Comparison of ENCODE assay signal across 8 mouse cellular contexts in the genomic region with DNA sequence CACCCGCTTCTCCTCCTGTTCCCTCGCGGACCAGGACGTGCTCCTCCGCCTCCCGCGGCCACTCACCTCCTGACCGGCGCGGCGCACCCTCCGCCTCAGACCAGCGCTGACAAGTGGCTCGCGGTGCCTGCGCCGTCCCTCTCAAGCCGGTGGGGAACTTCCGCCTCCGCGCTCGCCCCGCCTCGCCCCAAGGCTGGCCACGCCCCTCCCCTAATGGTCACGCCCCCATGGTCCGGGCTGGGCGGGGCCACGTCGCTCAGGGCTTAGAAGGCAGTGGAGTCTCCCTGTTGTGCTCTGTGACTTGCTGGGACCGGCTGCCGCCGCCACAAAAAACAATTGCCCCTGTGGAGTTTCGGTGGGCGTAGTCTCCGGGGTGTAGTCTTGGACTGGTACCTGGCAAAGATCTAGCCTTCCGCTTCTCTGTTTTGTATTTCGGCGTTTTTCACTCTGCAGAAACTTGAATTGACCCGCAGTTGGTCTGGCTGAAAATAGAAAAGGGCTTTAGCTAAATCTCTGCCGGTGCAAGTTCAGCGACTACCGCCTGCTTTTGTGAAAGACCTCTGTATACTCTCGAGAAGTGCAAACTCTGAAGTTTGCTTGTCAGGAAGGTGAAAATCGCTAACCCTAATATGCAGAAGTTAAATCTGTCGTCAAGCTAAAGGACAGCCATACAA. TPM values are rescaled to one million over a fixed set of nuclear protein-coding genes. Genes with fewer than 3 reads are reported as not detected.
DNase-seq lines count a peak whose midpoint lies in the region; ATAC-seq and TF ChIP-seq lines count a peak whose summit lies in the region.

Pdlim5 (minus strand) TSS at position 177 of the 674 bp plus-strand sequence.

- intact Hi-C loops in heart, postnatal 14 days (cut with DNase I) = loop anchor here (1.0 to 2.0 kb wide), 2 partner anchors 45 to 101 kb away; no protein-coding TSS in a partner anchor

- peak; percentile 78 for ATAC-seq in cerebellum, adult (ENCODE audit: insufficient number of reproducible peaks, low FRiP score, low TSS enrichment)
- peak; percentile 99 for ATAC-seq in forebrain, embryonic 14.5 days
- peak; percentile 88 for ATAC-seq in neutrophil, adult 5-6 weeks (ENCODE audit: extremely low read depth, insufficient number of reproducible peaks, low FRiP score, poor library complexity, severe bottlenecking)

- H3K4me2 ChIP-seq in forebrain, embryonic 14.5 days (ENCODE audit: low read length) = peak within 1 kb of the TSS; percentile 88

- H3K4me1 ChIP-seq in ES-Bruce4 (ENCODE audit: control insufficient read depth, insufficient read depth, low read length) = no peaks in the 10 kb centered on the region
- peaks cover 3% of the 10 kb centered on the region; the same call in 1 of the 2 replicates for H3K4me1 ChIP-seq in forebrain, embryonic 14.5 days (ENCODE audit: control insufficient read depth, insufficient read depth, low read length)
- H3K4me1 ChIP-seq in lung, adult 2 months (ENCODE audit: control insufficient read depth, insufficient read depth, low read length) = no peaks in the 10 kb centered on the region

- H3K27ac ChIP-seq in ES-Bruce4 (ENCODE audit: insufficient read depth, low read length) = peak within 1 kb of the TSS; percentile 86
- no peak within 1 kb of the TSS for H3K27ac ChIP-seq in forebrain, embryonic 14.5 days (ENCODE audit: low read depth, low read length)

- DNase-seq in forebrain, embryonic 14.5 days (ENCODE audit: low spot score) = peak; percentile 88
- DNase-seq in heart, postnatal 14 days = peak; percentile 99
- peak; percentile 75 to 87 for DNase-seq in layer of hippocampus, adult 18-20 months (ENCODE audit: low spot score in 2 of 2)
- DNase-seq in lung, adult 2 months = peak; percentile 97
- DNase-seq in thymus, adult 18-20 months = peak; percentile 88 to 89

- peak within 1 kb of the TSS; percentile 89 for H3K4me3 ChIP-seq in ES-Bruce4 (ENCODE audit: low read depth, low read length)
- peak within 1 kb of the TSS; percentile 77 for H3K4me3 ChIP-seq in forebrain, embryonic 14.5 days (ENCODE audit: low read depth, low read length)
- peak within 1 kb of the TSS; percentile 84 for H3K4me3 ChIP-seq in lung, adult 2 months (replicated peaks; ENCODE audit: extremely low read depth, low read depth, low read length)

- TF ChIP-seq CTCF in ES-Bruce4 (IDR thresholded peaks at IDR 0.05; ENCODE audit: low read depth, low read length) = no peak
- TF ChIP-seq CTCF in lung, adult 2 months (IDR thresholded peaks at IDR 0.05; ENCODE audit: insufficient read depth, low read length) = no peak

- no peaks in the 10 kb centered on the region for H3K9me3 ChIP-seq in ES-Bruce4 (replicated peaks; ENCODE audit: control insufficient read depth, insufficient read depth, low read length, poor library complexity, severe bottlenecking)
- H3K9me3 ChIP-seq in forebrain, embryonic 14.5 days (replicated peaks; ENCODE audit: control insufficient read depth, low read length) = no peaks in the 10 kb centered on the region

- H3K36me3 ChIP-seq in ES-Bruce4 (ENCODE audit: control insufficient read depth, insufficient read depth, low read length, poor library complexity, severe bottlenecking) = peaks cover 4% of the 10 kb centered on the region; the same call in 1 of the 2 replicates
- H3K36me3 ChIP-seq in forebrain, embryonic 14.5 days (ENCODE audit: control insufficient read depth, insufficient read depth, low read length) = no peaks in the 10 kb centered on the region

- no peaks in the 10 kb centered on the region for H3K27me3 ChIP-seq in ES-Bruce4 (ENCODE audit: control insufficient read depth, insufficient read depth, low read length, poor library complexity, severe bottlenecking)
- no peaks in the 10 kb centered on the region for H3K27me3 ChIP-seq in forebrain, embryonic 14.5 days (replicated peaks; ENCODE audit: control insufficient read depth, insufficient read depth, low read length)

- WGBS in forebrain, embryonic 14.5 days = under 1% methylated on average over 39 of the region's 46 CpGs
- 1% methylated on average over 43 of the region's 46 CpGs for WGBS in lung, adult 2 months

- H3K9ac ChIP-seq in ES-Bruce4 (ENCODE audit: low read depth, poor library complexity, severe bottlenecking) = peak within 1 kb of the TSS; percentile 52
- peak within 1 kb of the TSS; percentile 71 for H3K9ac ChIP-seq in forebrain, embryonic 14.5 days (ENCODE audit: low read length)

- TF ChIP-seq EP300 in ES-Bruce4 (IDR thresholded peaks at IDR 0.05; ENCODE audit: insufficient read depth, low read depth, low read length) = peak; percentile 79

- TF ChIP-seq POLR2A in ES-Bruce4 (IDR thresholded peaks at IDR 0.05; ENCODE audit: insufficient read depth, low read length) = peak; percentile 51
- TF ChIP-seq POLR2A in lung, adult 2 months (IDR thresholded peaks at IDR 0.05; ENCODE audit: borderline replicate concordance, extremely low read depth, low read depth, low read length) = peak; percentile 93

RNA-seq across cellular contexts. Expression of gene Pdlim5, which starts in this region (rescaled TPM):
- 37.9 and 45.2 TPM in 2 replicates for polyA plus RNA-seq in ES-Bruce4 (2011; ENCODE audit: insufficient read depth, insufficient read length, low read depth, missing spikeins)
- polyA plus RNA-seq in forebrain, embryonic 14.5 days (2014; fragmentation: Nextera tagmentation; extraction: Ambion mirVana) = 13.3 and 14.3 TPM in 2 replicates
- total RNA-seq in heart, postnatal 14 days (2021) = 100 to 1,000 TPM; 678 to 728 TPM
- total RNA-seq in layer of hippocampus, adult 18-20 months (2021) = 10 to 100 TPM; 24.8 to 26.8 TPM
- 43.5 and 52.6 TPM in 2 replicates for polyA plus RNA-seq in lung, adult 2 months (2012; rRNA removed)
- total RNA-seq in neutrophil, adult 5-6 weeks (2017) = 57.5 and 69.4 TPM in 2 replicates
